Mouse (Mus musculus) hindbrain, postnatal 0 days (tissue): ENCODE measurements around the gene Thbs3. TPM values are rescaled to one million over a fixed set of nuclear protein-coding genes. Genes with fewer than 3 reads are reported as not detected.

Experiments used
- ATAC-seq: fragments of 200-750 bp; cut with Nextera tagmentation; 2 replicates; pipeline ENCODE4 v1.8.0; 2017; ENCODE audit warnings: mild to moderate bottlenecking, moderate TSS enrichment, moderate library complexity
- DNase-seq: peaks from one replicate; pipeline ENCODE4 v3.0.0-alpha.2; 2015; ENCODE audit warnings: low spot score
- H3K27ac ChIP-seq: fragments of 300-500 bp; sonication (generic); 2 replicates; pipeline ENCODE4 v1.5.1; 2014; ENCODE audit warnings: mild to moderate bottlenecking
- H3K27me3 ChIP-seq: fragments of 300-500 bp; sonication (generic); 2 replicates; pipeline ENCODE4 v1.6.1; 2014; ENCODE audit warnings: low read length, mixed read lengths; ENCODE audit not compliant: insufficient read depth
- H3K36me3 ChIP-seq: fragments of 300-500 bp; sonication (generic); 2 replicates; pipeline ENCODE4 v1.6.1; 2014; ENCODE audit warnings: low read length, mixed read lengths; ENCODE audit not compliant: insufficient read depth
- H3K4me1 ChIP-seq: fragments of 300-500 bp; sonication (generic); 2 replicates; pipeline ENCODE4 v1.6.1; 2014; ENCODE audit warnings: antibody characterized with exemption, low read length, mixed read lengths; ENCODE audit not compliant: insufficient read depth
- H3K4me2 ChIP-seq: fragments of 300-500 bp; sonication (generic); 2 replicates; pipeline ENCODE4 v1.6.1; 2014; ENCODE audit warnings: low read depth, mild to moderate bottlenecking, low read length, moderate library complexity, mixed read lengths
- H3K4me3 ChIP-seq: fragments of 300-500 bp; sonication (generic); 2 replicates; pipeline ENCODE4 v1.5.1; 2014; ENCODE audit warnings: low read length
- H3K9ac ChIP-seq: fragments of 300-500 bp; sonication (generic); replicated peaks from 2 replicates; pipeline ENCODE4 v1.6.1; 2014; ENCODE audit warnings: mild to moderate bottlenecking, low read length, moderate library complexity, mixed read lengths
- H3K9me3 ChIP-seq: fragments of 300-500 bp; sonication (generic); 2 replicates; pipeline ENCODE4 v1.6.1; 2016; ENCODE audit warnings: low read length, mixed read lengths
- CTCF ChIP-seq: IDR thresholded peaks from 2 replicates; pipeline ENCODE4 v1.5.1; 2016; ENCODE audit warnings: antibody characterized with exemption, control low read depth, low read depth
- WGBS: fragments of 180-500 bp; shearing (Covaris S2); extraction: QIAGEN DNeasy Blood & Tissue Kit; methylation state at CpG from one replicate; pipeline ENCODE4 v1.1.7; 2014; 5-methylcytosine and 5-hydroxymethylcytosine counted together
- polyA plus RNA-seq: library from polyadenylated mRNA; unstranded; fragments of >200 nt; fragmentation: Nextera tagmentation; extraction: Ambion mirVana; gene quantifications from 2 replicates; pipeline ENCODE4 v1.2.1, GENCODE M21; 2015
- total RNA-seq: library from RNA; depleted of rRNA; stranded (reverse); fragments of >200 nt; gene quantifications from 2 replicates; pipeline ENCODE4 v1.2.3, GENCODE M21; 2014; rRNA removed

The Thbs3 gene
- 29.4 and 37.9 TPM in 2 replicates for total RNA-seq
- polyA plus RNA-seq = 36.8 and 37.2 TPM in 2 replicates

GRCm38 (mm10) chr3:89214681-89215411 is at the start of gene Thbs3:
TSS of gene Thbs3 (plus strand) at chr3:89215180.
- peak; percentile 57 for DNase-seq
- Histone ChIP-seq H3K4me1 (peaks cover 16% of the 10 kb centered on the region; the same call in 1 of the 2 replicates), H3K27me3 (no peaks in the 10 kb centered on the region), H3K36me3 (peaks cover 5% of the 10 kb centered on the region; the same call in 1 of the 2 replicates), H3K9ac (peak within 1 kb of the TSS; percentile 75), H3K9me3 (no peaks in the 10 kb centered on the region), H3K4me2 (peak within 1 kb of the TSS; percentile 74), H3K4me3 (peak within 1 kb of the TSS; percentile 79), H3K27ac (peak within 1 kb of the TSS; percentile 96)
- under 1% methylated on average over 19 of the region's 19 CpGs for WGBS
- ATAC-seq = 0 out of 2 replicates have a peak, but pooled peaks have one; percentile 6
- TF ChIP-seq CTCF = no peak

GRCm38 (mm10) chr3:89165268-89165870 is 49.6 kb upstream of the Thbs3 start:
- Histone ChIP-seq H3K4me1 (peaks cover 11% of the 10 kb centered on the region), H3K36me3 (peaks cover 30% of the 10 kb centered on the region), H3K4me3 (peak overlapping the region; percentile 94), H3K4me2 (peak overlapping the region; percentile 76), H3K9me3 (no peaks in the 10 kb centered on the region), H3K27ac (peak overlapping the region; percentile 95), H3K9ac (peak overlapping the region; percentile 89), H3K27me3 (no peaks in the 10 kb centered on the region)
- no peak for ATAC-seq
- DNase-seq = no peak
- 30% methylated on average over 12 of the region's 12 CpGs for WGBS
- TF ChIP-seq CTCF = no peak

- no peak overlapping the region for H3K4me2 ChIP-seq
- no peak for DNase-seq
- H3K36me3 ChIP-seq = peaks cover 36% of the 10 kb centered on the region
- no peak for TF ChIP-seq CTCF
- H3K4me1 ChIP-seq = peaks cover 11% of the 10 kb centered on the region; the same call in 1 of the 2 replicates
- 94% methylated on average over 19 of the region's 19 CpGs for WGBS
- H3K9me3 ChIP-seq = no peaks in the 10 kb centered on the region
- no peak overlapping the region for H3K9ac ChIP-seq
- H3K4me3 ChIP-seq = no peak overlapping the region
- no peaks in the 10 kb centered on the region for H3K27me3 ChIP-seq
- ATAC-seq = no peak
- H3K27ac ChIP-seq = no peak overlapping the region
These were observed 48.0 kb upstream of the Thbs3 start for GRCm38 (mm10) chr3:89166945-89167344.

GRCm38 (mm10) chr3:89174844-89175243 is 40.1 kb upstream of the Thbs3 start:
- TF ChIP-seq CTCF = no peak
- Histone ChIP-seq H3K4me3 (no peak overlapping the region), H3K27ac (no peak overlapping the region), H3K36me3 (peaks cover 58% of the 10 kb centered on the region), H3K9me3 (no peaks in the 10 kb centered on the region), H3K4me2 (no peak overlapping the region), H3K27me3 (no peaks in the 10 kb centered on the region), H3K4me1 (peaks cover 9% of the 10 kb centered on the region), H3K9ac (no peak overlapping the region)
- DNase-seq = no peak
- no peak for ATAC-seq
- WGBS = 94% methylated on average over 11 of the region's 11 CpGs

GRCm38 (mm10) chr3:89175544-89175943 is 39.4 kb upstream of the Thbs3 start:
- Histone ChIP-seq H3K27ac (no peak overlapping the region), H3K36me3 (peaks cover 56% of the 10 kb centered on the region), H3K9ac (no peak overlapping the region), H3K4me3 (no peak overlapping the region), H3K4me2 (no peak overlapping the region), H3K27me3 (no peaks in the 10 kb centered on the region), H3K9me3 (no peaks in the 10 kb centered on the region), H3K4me1 (peaks cover 9% of the 10 kb centered on the region)
- 92% methylated on average over 10 of the region's 10 CpGs for WGBS
- ATAC-seq (no peak), DNase-seq (no peak)
- TF ChIP-seq CTCF = no peak

GRCm38 (mm10) chr3:89176421-89176820 is 38.6 kb upstream of the Thbs3 start:
- no peak for TF ChIP-seq CTCF
- Histone ChIP-seq H3K9me3 (no peaks in the 10 kb centered on the region), H3K27me3 (no peaks in the 10 kb centered on the region), H3K4me1 (peaks cover 9% of the 10 kb centered on the region), H3K27ac (no peak overlapping the region), H3K4me3 (no peak overlapping the region), H3K9ac (no peak overlapping the region), H3K36me3 (peaks cover 57% of the 10 kb centered on the region), H3K4me2 (no peak overlapping the region)
- no peak for ATAC-seq
- no peak for DNase-seq
- WGBS = 77% methylated on average over 7 of the region's 7 CpGs
